Mouse (Mus musculus) left cerebral cortex, adult 2 months (tissue): Measurements from ENCODE around the gene Sat2. TPM values are rescaled to one million over a fixed set of nuclear protein-coding genes. Genes with fewer than 3 reads are reported as not detected.

Experiments used
- DNase-seq, 2 experiments: peaks; one replicate each; pipeline ENCODE4 v3.0.0; 2021 to 2022; ENCODE audit warnings: low spot score in 2 of 2, mixed read lengths in 1 of 2; ENCODE audit errors: extremely low spot score in 1 of 2
- H3K27ac ChIP-seq: fragments of 200-600 bp; 2 replicates; pipeline ENCODE4 v1.8.1; 2022
- H3K4me3 ChIP-seq: fragments of 200-600 bp; 2 replicates; pipeline ENCODE4 v1.8.1; 2022
- CTCF ChIP-seq: fragments of 200-600 bp; IDR thresholded peaks from 2 replicates; pipeline ENCODE4 v1.8.1; 2022; ENCODE audit warnings: antibody characterized with exemption, mild to moderate bottlenecking, moderate library complexity
- intact Hi-C: fragments of 180-260 bp; cut with DNase I; formaldehyde crosslinking; loops from one replicate; pipeline ENCODE4 v1.15.1; 2025
- microRNA-seq, 2 experiments: library from miRNA; unstranded; fragments of <30 nt; microRNA quantifications; one replicate each; pipeline ENCODE4 v1.2.0; 2021
- total RNA-seq, 2 experiments: library from RNA; stranded (reverse); gene quantifications; 2 replicates each; pipeline ENCODE4 v1.2.3; 2021

Sat2 gene
- total RNA-seq, 2 experiments from 2014 or later, result 9.9 to 13.7 TPM

DNA sequence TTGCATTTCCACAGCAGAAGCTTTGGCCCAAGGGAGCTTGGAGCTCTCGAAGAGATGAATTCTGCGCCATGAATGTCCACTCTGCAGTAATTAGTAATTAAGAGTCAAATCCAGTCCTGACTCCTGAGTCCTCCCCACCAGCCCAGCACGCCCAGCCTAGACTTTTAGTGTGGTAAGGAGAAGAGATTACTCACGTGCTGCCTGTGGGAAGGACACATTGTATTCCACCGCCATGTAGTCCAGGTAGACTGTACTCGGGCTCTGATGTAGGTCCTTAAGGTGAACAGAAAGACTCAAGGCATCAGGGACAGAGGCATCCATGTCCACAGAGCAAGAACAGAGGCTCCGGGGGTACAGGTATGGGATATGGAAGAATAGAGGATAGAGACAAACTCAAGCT lies 43.0 kb downstream of the Sat2 start:
- intact Hi-C loops, result loop anchor here (10.0 kb wide), 1 partner anchor 250 kb away; the partner anchor contains the start of gene Kdm6b
- no peak for DNase-seq
- H3K27ac ChIP-seq, result no peak overlapping the region
- no peak for TF ChIP-seq CTCF
- H3K4me3 ChIP-seq, result no peak overlapping the region

DNA sequence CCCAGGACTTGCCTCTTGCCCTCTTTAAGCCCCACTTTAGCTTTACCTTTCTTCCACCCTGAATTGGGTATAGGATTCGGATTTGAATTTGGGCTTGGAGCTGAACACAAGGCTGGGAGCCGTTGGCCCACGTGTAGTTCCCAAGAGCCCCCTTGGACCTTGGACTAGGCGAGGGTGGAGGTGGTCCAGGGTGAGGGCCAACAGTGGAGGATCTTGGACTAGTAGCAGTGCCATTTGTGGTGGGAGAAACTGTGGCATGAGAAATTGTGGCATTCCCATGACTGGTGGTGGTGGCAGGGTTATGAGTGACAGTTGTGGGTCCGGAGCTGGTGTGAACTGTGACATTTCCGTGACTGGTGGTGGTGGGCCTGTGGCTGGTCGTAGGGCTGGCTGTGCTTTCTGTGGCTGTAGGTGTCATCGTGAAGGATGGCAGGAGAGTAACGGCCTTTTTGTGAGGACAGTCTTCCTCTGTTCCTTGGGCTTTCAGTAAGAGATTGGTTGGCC lies 43.7 kb downstream of the Sat2 start:
- Histone ChIP-seq H3K27ac (peak overlapping the region; percentile 55), H3K4me3 (no peak overlapping the region)
- no peak for DNase-seq
- no peak for TF ChIP-seq CTCF
- intact Hi-C loops, result loop anchor here (10.0 kb wide), 1 partner anchor 251 kb away; the partner anchor contains the start of gene Kdm6b

DNA sequence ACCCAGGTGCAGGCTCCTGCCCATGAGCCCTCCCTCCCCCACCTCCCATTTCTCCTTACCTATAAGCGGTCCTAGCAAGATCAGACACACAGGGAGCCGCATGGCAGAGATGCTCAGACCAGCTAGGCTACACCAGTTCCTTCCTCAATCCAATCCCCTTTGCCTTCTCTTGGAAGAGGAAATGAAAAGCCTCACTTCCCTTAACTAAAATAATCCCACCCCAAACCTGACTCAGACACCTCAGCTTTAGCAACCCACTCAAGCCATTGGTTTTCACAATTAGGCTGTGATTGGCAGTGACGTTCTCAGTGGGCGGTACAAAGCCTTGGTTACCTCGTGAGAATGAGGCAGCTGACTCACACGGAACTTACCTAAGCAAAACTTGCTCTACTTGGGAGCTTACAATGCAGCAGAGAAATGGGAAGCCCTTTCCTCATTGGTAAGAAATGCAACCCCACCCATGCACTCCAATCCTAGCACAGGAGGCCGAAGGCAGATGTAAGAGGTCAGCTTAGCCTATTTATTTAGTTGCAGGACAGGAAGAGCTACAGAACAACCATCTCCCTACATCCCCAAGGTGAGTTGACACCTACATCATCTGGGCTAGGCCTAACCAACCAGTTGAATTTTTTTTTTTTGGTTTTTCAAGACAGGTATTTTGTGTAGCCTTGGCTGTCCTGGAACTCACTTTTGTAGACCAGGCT lies 44.3 kb downstream of the Sat2 start, which contains the start of gene Cd68:
Cd68 (minus strand) TSS at position 193 of the 704 bp plus-strand sequence.
- DNase-seq, result peak; percentile 69 to 73
- Histone ChIP-seq H3K4me3 (no peak within 1 kb of the TSS), H3K27ac (peak within 1 kb of the TSS; percentile 55)
- intact Hi-C loops, result loop anchor here (10.0 kb wide), 1 partner anchor 251 kb away; the partner anchor contains the start of gene Kdm6b
- no peak for TF ChIP-seq CTCF

DNA sequence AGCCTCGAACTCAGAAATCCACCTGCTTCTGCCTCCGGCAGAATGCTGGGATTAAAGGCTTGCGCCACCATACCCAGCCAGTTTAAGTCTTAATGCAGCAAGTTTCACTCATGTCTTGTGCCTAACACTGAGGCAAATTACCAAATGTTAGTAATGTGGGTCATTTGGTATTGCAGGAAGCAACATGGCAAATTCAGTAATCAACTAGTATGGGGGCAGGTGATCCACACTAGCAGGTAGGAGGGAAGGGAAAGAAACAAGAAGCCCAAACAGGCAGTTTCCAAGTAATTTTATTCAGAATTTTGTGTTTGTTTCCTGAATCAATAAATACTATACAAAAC lies 44.8 kb downstream of the Sat2 start:
- Histone ChIP-seq H3K27ac (no peak overlapping the region), H3K4me3 (no peak overlapping the region)
- intact Hi-C loops, result loop anchor here (10.0 kb wide), 1 partner anchor 252 kb away; the partner anchor contains the start of gene Kdm6b
- no peak for DNase-seq
- TF ChIP-seq CTCF, result no peak

DNA sequence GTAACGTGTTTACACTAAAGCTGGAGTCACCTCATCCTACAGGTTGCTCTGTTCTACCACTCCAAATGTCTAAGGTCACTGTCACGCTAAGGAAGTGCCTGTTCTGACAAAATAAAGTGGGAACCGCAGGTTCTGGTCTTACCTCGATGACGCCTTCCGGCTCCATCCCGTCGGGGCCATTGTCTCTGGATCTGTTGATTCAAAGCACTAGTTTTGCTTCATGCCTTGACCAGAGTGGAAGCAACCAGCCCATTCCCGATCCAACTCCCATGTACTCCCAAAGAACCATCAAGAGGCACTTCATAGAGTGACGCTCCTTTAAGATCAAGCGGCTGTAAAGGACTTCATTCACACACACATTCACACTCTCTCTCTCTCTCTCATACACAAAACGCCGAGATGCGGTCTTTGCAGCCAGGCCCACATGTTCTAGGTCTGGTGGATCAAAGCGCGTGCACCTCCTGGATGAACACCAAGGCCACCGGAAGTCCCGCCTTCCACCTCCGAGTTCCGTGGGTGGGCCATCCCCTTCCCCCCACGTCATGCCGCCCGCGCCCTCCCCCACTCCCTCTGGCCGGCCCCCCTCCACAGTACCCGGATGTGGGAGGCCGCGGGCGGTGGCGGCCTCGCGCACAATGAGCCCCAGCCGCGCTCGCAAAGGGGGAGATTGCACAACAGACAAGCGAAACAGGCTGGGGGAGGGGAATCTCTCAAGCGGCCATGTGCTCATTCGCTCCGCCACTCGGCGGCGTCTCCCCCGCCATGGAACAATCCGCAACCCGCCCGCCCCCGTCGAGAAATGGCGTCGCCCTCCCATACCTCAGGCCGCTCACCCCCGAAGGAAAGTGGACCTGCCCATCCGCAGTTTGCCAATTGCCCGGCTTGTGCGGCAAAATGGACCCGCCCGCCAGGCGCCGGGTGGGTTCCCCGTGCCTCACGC lies 49.2 kb downstream of the Sat2 start:
- Histone ChIP-seq H3K4me3 (peak overlapping the region; percentile 75), H3K27ac (peak overlapping the region; percentile 96)
- intact Hi-C loops, result loop anchor here (1.0 kb wide), 1 partner anchor 87 kb away; the partner anchor contains the start of gene Polr2a
- no peak for TF ChIP-seq CTCF
- peak; percentile 88 to 90 for DNase-seq

DNA sequence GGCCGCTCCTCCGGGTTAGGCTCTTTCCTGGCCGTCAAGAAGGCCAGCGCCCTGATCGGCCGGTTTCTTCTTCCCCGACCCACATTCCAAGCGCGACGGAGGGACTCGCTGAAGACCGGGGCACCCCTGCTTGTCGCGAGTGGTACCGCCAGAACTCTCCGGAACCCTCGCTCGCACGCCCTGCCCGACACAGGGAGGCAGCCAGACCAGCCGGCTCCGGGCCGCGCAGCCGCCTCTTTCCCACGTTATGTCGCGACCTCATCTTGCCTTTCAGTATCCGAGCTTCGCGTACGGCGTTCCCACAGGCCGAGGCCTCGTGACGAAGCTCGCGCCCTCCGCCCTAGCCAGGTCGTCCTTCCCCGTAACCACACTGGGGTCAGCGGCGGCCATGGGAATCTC lies 49.9 kb downstream of the Sat2 start:
- DNase-seq, result peak in 1 of 2 experiments; percentile 45
- peak; percentile 7 for TF ChIP-seq CTCF
- peak overlapping the region; percentile 96 for H3K27ac ChIP-seq
- H3K4me3 ChIP-seq, result peak overlapping the region; percentile 75
- intact Hi-C loops, result loop anchor here (1.0 kb wide), 2 partner anchors 10 to 87 kb away; partner anchors contain the start of gene Polr2a

DNA sequence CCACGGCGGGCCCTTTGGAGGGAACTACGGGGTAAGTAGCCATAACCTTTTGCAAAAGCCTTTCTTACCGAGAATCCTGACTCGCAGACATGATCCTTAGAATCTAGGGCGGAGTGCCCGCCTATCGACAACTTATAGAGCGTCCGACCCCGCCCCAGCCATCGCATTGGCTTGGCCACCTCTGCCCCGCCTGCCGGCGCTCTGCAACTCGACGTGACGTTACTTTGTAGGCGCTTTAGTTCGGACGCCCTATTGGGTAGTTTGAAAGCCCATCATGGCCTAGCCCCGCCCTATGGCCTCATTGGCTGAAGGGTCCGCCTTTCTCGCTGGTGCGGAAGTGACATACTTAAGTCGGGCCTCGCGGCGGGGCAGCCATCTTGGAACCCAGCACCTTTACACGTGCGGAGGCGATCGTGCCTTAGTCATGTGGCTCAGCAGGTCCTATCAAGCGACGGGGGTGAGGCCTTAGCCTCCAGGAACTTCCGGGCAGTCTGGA lies 50.4 kb downstream of the Sat2 start, which contains the start of gene Eif4a1:
Eif4a1 (minus strand) TSS at position 213 of the 496 bp plus-strand sequence.
- intact Hi-C loops, result loop anchor here (1.0 kb wide), 1 partner anchor 9 kb away; no protein-coding TSS in a partner anchor
- DNase-seq, result peak; percentile 100
- H3K27ac ChIP-seq, result peak within 1 kb of the TSS; percentile 96
- peak within 1 kb of the TSS; percentile 75 for H3K4me3 ChIP-seq
- no peak; the same call in 1 of the 2 replicates for TF ChIP-seq CTCF

Small RNA genes within 50 kb of the gene (microRNA-seq; reads per million reads assigned to microRNA genes)
- 8.1 to 14.4 reads per million in 2 experiments for gene Mir1934
- gene Mir467f, result 0 reads per million in 2 experiments

Other genes starting within 250 kb of the Sat2 start
- gene Naa38, start 226.5 kb upstream of the Sat2 start, total RNA-seq, result 100 to 1,000 TPM in 1 of 2 experiments, 10 to 100 TPM in 1; 94.0 to 113 TPM
- gene Cyb5d1, start 226.4 kb upstream of the Sat2 start, total RNA-seq, result 10 to 100 TPM; 40.7 to 45.6 TPM
- gene Tmem88, start 223.8 kb upstream of the Sat2 start, total RNA-seq, result 1 to 10 TPM; 2.9 to 3.8 TPM
- gene Kdm6b, start 208.3 kb upstream of the Sat2 start, total RNA-seq, result 10 to 100 TPM; 31.1 to 45.3 TPM
- 1 to 10 TPM; 2.7 to 3.7 TPM for gene Dnah2, start 72.9 kb upstream of the Sat2 start, total RNA-seq
- gene Efnb3, start 61.8 kb upstream of the Sat2 start, total RNA-seq, result 10 to 100 TPM; 46.6 to 63.0 TPM
- 10 to 100 TPM in 1 of 2 experiments, 1 to 10 TPM in 1; 7.6 to 10.5 TPM for gene Wrap53, start 41.8 kb upstream of the Sat2 start, total RNA-seq
- 10 to 100 TPM; 23.7 TPM for gene Trp53, start 41.7 kb upstream of the Sat2 start, total RNA-seq
- gene Atp1b2, start 16.1 kb upstream of the Sat2 start, total RNA-seq, result 100 to 1,000 TPM; 411 to 429 TPM
- not detected for gene Shbg, start 4.1 kb upstream of the Sat2 start, total RNA-seq
- 100 to 1,000 TPM; 146 TPM for gene Fxr2, start 11.0 kb downstream of the Sat2 start, total RNA-seq
- not detected for gene Sox15, start 33.3 kb downstream of the Sat2 start, total RNA-seq
- 10 to 100 TPM; 59.0 to 59.4 TPM for gene Mpdu1, start 40.6 kb downstream of the Sat2 start, total RNA-seq
- gene Cd68, start 44.1 kb downstream of the Sat2 start, total RNA-seq, result 10 to 100 TPM; 11.8 to 14.1 TPM
- gene Eif4a1, start 50.4 kb downstream of the Sat2 start, total RNA-seq, result 100 to 1,000 TPM; 299 to 311 TPM
- 100 to 1,000 TPM; 108 to 111 TPM for gene Senp3, start 60.1 kb downstream of the Sat2 start, total RNA-seq
- 1 to 10 TPM; 3.3 to 3.8 TPM for gene Tnfsf13, start 63.8 kb downstream of the Sat2 start, total RNA-seq
- 10 to 100 TPM in 1 of 2 experiments, 1 to 10 TPM in 1; 9.5 to 10.6 TPM for gene Tnfsf12, start 73.8 kb downstream of the Sat2 start, total RNA-seq
- gene Tnfsfm13, start 74.1 kb downstream of the Sat2 start, total RNA-seq, result 1 to 10 TPM; 1.4 to 1.9 TPM
- 10 to 100 TPM; 55.1 to 56.6 TPM for gene Polr2a, start 136.6 kb downstream of the Sat2 start, total RNA-seq
- gene Slc35g3, start 139.9 kb downstream of the Sat2 start, total RNA-seq, result not detected
- gene Zbtb4, start 143.9 kb downstream of the Sat2 start, total RNA-seq, result 100 to 1,000 TPM; 134 to 167 TPM
- gene Chrnb1, start 173.9 kb downstream of the Sat2 start, total RNA-seq, result 1 to 10 TPM; 1.0 to 1.4 TPM
- 10 to 100 TPM; 15.9 to 19.8 TPM for gene Fgf11, start 179.8 kb downstream of the Sat2 start, total RNA-seq
- gene Tmem102, start 183.6 kb downstream of the Sat2 start, total RNA-seq, result under 1 TPM in 1 of 2 experiments, not detected in 1; 0.23 TPM
- not detected for gene Gm39566, start 193.3 kb downstream of the Sat2 start, total RNA-seq
- not detected for gene Spem2, start 196.4 kb downstream of the Sat2 start, total RNA-seq
- under 1 TPM; 0.34 to 0.44 TPM for gene Spem1, start 200.2 kb downstream of the Sat2 start, total RNA-seq
- 100 to 1,000 TPM; 236 to 243 TPM for gene Nlgn2, start 215.8 kb downstream of the Sat2 start, total RNA-seq
- 100 to 1,000 TPM; 113 to 126 TPM for gene Tmem256, start 216.5 kb downstream of the Sat2 start, total RNA-seq
- 10 to 100 TPM; 19.5 to 22.5 TPM for gene Plscr3, start 224.4 kb downstream of the Sat2 start, total RNA-seq
- under 1 TPM in 1 of 2 experiments, not detected in 1; 0.20 TPM for gene Tnk1, start 236.7 kb downstream of the Sat2 start, total RNA-seq